Mouse (Mus musculus): ENCODE data around the gene Nfatc2ip. TPM values are rescaled to one million over a fixed set of nuclear protein-coding genes. Genes with fewer than 3 reads are reported as not detected.
A peak's percentile ranks its signal among the peaks of the same experiment; 100 is the strongest.

Gene Nfatc2ip
- polyA plus RNA-seq, 1 experiment from 2014 or later = 1.5 TPM

DNA sequence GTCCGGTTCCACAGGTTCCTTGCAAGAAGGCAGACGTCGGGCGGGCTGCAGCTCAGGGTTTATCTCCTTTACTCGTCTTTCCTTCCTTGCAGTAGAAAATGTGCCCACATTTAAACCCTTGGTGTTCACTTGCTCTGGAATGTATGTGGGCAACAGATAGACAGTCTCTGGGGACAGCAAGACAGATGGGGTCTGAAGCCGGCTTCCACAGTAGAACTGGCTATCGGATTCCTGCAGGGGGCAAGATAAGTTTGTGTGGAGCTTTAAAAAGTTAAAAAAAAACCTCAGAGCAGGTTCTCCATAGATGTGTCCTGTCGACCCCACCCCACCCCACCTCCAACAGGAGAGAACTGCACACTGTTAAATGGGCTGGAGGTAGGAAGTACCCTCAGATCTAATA, 48.2 kb downstream of the Nfatc2ip start:
- Histone ChIP-seq H3K27ac (ENCODE audit: low read depth) (no peak overlapping the region), H3K9me3 (ENCODE audit: low read length) (no peaks in the 10 kb centered on the region), H3K4me1 (ENCODE audit: insufficient read depth) (no peaks in the 10 kb centered on the region), H3K9ac (replicated peaks) (no peak overlapping the region), H3K27me3 (ENCODE audit: insufficient read depth, low read length) (no peaks in the 10 kb centered on the region), H3K4me2 (ENCODE audit: low read depth, low read length) (no peak overlapping the region), H3K36me3 (replicated peaks; ENCODE audit: insufficient read depth, low read length) (no peaks in the 10 kb centered on the region), H3K4me3 (ENCODE audit: low read depth, low read length) (no peak overlapping the region)
- DNase-seq (no peak), ATAC-seq (peak; percentile 73)
- TF ChIP-seq EP300 (IDR thresholded peaks at IDR 0.05; ENCODE audit: low read depth) = peak; percentile 57; the same call in 1 of the 2 replicates
- no peak for TF ChIP-seq CTCF (IDR thresholded peaks at IDR 0.05; ENCODE audit: low read depth)
- 44% methylated on average over 8 of the region's 8 CpGs for whole genome bisulfite sequencing (ENCODE audit: insufficient replicate concordance)

DNA sequence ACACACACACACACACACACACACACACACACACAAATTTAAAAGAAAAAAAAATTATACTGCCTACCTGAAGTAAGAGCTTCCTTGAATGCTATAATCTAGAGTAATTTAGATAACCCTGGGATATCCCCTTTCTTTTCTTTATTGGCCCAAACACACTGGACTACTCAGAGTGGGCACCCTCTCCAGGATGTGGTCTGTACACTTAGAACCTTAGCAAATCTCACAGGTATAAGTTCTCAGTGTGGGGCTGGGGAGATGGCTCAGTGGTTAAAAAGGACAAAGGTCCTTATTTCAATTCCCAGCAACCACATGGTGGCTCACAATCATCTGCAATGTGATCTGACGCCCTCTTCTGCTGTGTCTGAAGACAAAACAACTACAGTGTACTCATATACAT, 49.4 kb downstream of the Nfatc2ip start:
- Histone ChIP-seq H3K9ac (replicated peaks) (no peak overlapping the region), H3K9me3 (ENCODE audit: low read length) (no peaks in the 10 kb centered on the region), H3K36me3 (replicated peaks; ENCODE audit: insufficient read depth, low read length) (no peaks in the 10 kb centered on the region), H3K4me1 (ENCODE audit: insufficient read depth) (no peaks in the 10 kb centered on the region), H3K27me3 (ENCODE audit: insufficient read depth, low read length) (no peaks in the 10 kb centered on the region), H3K27ac (ENCODE audit: low read depth) (no peak overlapping the region), H3K4me2 (ENCODE audit: low read depth, low read length) (no peak overlapping the region), H3K4me3 (ENCODE audit: low read depth, low read length) (no peak overlapping the region)
- WGBS (ENCODE audit: insufficient replicate concordance) = 56% methylated on average over 1 of the region's 1 CpGs
- TF ChIP-seq EP300 (IDR thresholded peaks at IDR 0.05; ENCODE audit: low read depth) = no peak
- TF ChIP-seq CTCF (IDR thresholded peaks at IDR 0.05; ENCODE audit: low read depth) = no peak
- ATAC-seq (no peak), DNase-seq (no peak)

DNA sequence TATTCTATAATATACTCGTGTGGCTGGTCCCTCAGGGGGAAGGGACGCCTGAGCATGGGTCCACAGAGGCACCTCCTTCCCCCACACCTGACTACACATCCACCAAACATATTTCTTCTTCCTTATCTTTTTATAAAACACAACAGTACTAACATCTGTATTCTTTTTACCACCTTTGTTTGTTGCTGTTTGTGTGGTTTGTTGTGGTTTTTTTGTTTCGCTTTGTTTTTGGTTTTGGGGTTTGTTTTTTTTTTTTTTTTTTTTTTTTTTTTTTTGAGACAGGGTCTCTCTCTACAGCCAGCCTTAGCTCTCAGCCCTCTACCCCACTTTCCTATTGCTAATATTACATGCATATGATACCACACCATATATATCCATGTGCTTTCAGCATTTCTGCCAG, 50.6 kb downstream of the Nfatc2ip start:
- 45% methylated on average over 3 of the region's 3 CpGs for WGBS (ENCODE audit: insufficient replicate concordance)
- Histone ChIP-seq H3K4me2 (ENCODE audit: low read depth, low read length) (no peak overlapping the region), H3K27ac (ENCODE audit: low read depth) (no peak overlapping the region), H3K27me3 (ENCODE audit: insufficient read depth, low read length) (no peaks in the 10 kb centered on the region), H3K9me3 (ENCODE audit: low read length) (no peaks in the 10 kb centered on the region), H3K9ac (replicated peaks) (no peak overlapping the region), H3K4me1 (ENCODE audit: insufficient read depth) (no peaks in the 10 kb centered on the region), H3K36me3 (replicated peaks; ENCODE audit: insufficient read depth, low read length) (no peaks in the 10 kb centered on the region), H3K4me3 (ENCODE audit: low read depth, low read length) (no peak overlapping the region)
- DNase-seq (no peak), ATAC-seq (no peak)
- no peak for TF ChIP-seq CTCF (IDR thresholded peaks at IDR 0.05; ENCODE audit: low read depth)
- no peak for TF ChIP-seq EP300 (IDR thresholded peaks at IDR 0.05; ENCODE audit: low read depth)

GRCm38 (mm10) chr7:126345557-126345956, 51.0 kb downstream of the Nfatc2ip start:
- ATAC-seq = peak; percentile 83
- H3K4me1 ChIP-seq (ENCODE audit: insufficient read depth) = no peaks in the 10 kb centered on the region
- no peaks in the 10 kb centered on the region for H3K36me3 ChIP-seq (replicated peaks; ENCODE audit: insufficient read depth, low read length)
- 56% methylated on average over 3 of the region's 3 CpGs for WGBS (ENCODE audit: insufficient replicate concordance)
- H3K4me3 ChIP-seq (ENCODE audit: low read depth, low read length) = no peak overlapping the region
- DNase-seq = no peak
- H3K9me3 ChIP-seq (ENCODE audit: low read length) = no peaks in the 10 kb centered on the region
- no peak overlapping the region for H3K9ac ChIP-seq (replicated peaks)
- no peak for TF ChIP-seq CTCF (IDR thresholded peaks at IDR 0.05; ENCODE audit: low read depth)
- no peak for TF ChIP-seq EP300 (IDR thresholded peaks at IDR 0.05; ENCODE audit: low read depth)
- no peak overlapping the region for H3K4me2 ChIP-seq (ENCODE audit: low read depth, low read length)
- no peak overlapping the region for H3K27ac ChIP-seq (ENCODE audit: low read depth)
- H3K27me3 ChIP-seq (ENCODE audit: insufficient read depth, low read length) = no peaks in the 10 kb centered on the region

DNA sequence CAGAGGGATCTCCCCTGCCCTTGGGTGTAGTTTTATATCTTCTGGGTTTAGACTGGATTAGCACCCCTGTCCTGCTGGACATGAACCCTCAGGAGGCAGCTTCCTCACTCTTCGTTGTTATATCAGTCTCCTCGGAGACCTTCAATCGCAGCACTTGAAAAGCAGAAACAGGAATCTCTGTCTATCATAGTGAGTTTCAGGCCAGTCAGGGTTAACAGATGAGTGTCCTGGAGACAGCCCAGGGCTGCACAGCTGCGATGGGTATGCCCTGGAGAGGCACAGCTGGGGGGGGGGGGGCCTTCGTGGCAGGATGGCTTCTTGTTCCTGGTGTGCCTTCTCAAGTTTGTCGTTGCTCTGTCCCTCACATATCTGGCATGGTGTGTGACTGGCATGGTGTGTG, 55.6 kb downstream of the Nfatc2ip start:
- 33% methylated on average over 6 of the region's 6 CpGs for WGBS (ENCODE audit: insufficient replicate concordance)
- DNase-seq = no peak
- ATAC-seq = no peak
- no peak overlapping the region for H3K4me2 ChIP-seq (ENCODE audit: low read depth, low read length)
- no peaks in the 10 kb centered on the region for H3K9me3 ChIP-seq (ENCODE audit: low read length)
- H3K9ac ChIP-seq (replicated peaks) = no peak overlapping the region
- H3K36me3 ChIP-seq (replicated peaks; ENCODE audit: insufficient read depth, low read length) = no peaks in the 10 kb centered on the region
- H3K4me3 ChIP-seq (ENCODE audit: low read depth, low read length) = no peak overlapping the region
- H3K4me1 ChIP-seq (ENCODE audit: insufficient read depth) = no peaks in the 10 kb centered on the region
- TF ChIP-seq CTCF (IDR thresholded peaks at IDR 0.05; ENCODE audit: low read depth) (no peak), EP300 (IDR thresholded peaks at IDR 0.05; ENCODE audit: low read depth) (no peak)
- no peaks in the 10 kb centered on the region for H3K27me3 ChIP-seq (ENCODE audit: insufficient read depth, low read length)
- peak overlapping the region; percentile 66 for H3K27ac ChIP-seq (ENCODE audit: low read depth)

GRCm38 (mm10) chr7:126340206-126340618, 56.3 kb downstream of the Nfatc2ip start:
- Histone ChIP-seq H3K9me3 (ENCODE audit: low read length) (no peaks in the 10 kb centered on the region), H3K4me3 (ENCODE audit: low read depth, low read length) (no peak overlapping the region), H3K27ac (ENCODE audit: low read depth) (no peak overlapping the region), H3K27me3 (ENCODE audit: insufficient read depth, low read length) (no peaks in the 10 kb centered on the region), H3K4me1 (ENCODE audit: insufficient read depth) (no peaks in the 10 kb centered on the region), H3K9ac (replicated peaks) (no peak overlapping the region), H3K36me3 (replicated peaks; ENCODE audit: insufficient read depth, low read length) (no peaks in the 10 kb centered on the region), H3K4me2 (ENCODE audit: low read depth, low read length) (no peak overlapping the region)
- ATAC-seq (peak; percentile 99), DNase-seq (peak; percentile 27)
- TF ChIP-seq CTCF (IDR thresholded peaks at IDR 0.05; ENCODE audit: low read depth) (no peak), EP300 (IDR thresholded peaks at IDR 0.05; ENCODE audit: low read depth) (no peak)
- WGBS (ENCODE audit: insufficient replicate concordance) = 43% methylated on average over 6 of the region's 6 CpGs

DNA sequence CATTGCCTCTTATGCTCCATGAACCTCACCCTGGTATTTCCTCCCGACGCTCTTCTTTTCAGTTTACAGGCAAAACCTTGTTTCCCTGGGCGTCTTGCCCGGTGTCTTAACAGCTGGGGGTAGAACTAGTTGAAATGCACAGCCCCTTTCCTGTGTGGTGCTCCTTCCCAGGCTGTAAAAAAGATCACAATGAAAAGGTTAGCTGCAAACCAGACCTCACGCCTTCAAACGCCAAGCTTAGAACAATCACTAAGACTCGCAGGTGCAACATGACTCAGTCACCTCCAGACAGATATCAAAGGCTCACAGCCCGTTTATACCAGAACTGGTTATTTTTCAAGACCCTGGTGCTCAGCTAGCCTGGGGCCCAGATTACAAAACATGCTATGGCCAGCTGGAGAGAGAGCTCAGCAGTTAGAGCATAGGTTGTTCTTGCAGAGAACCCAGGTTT, 57.0 kb downstream of the Nfatc2ip start:
- no peaks in the 10 kb centered on the region for H3K27me3 ChIP-seq (ENCODE audit: insufficient read depth, low read length)
- H3K9me3 ChIP-seq (ENCODE audit: low read length) = no peaks in the 10 kb centered on the region
- no peak overlapping the region for H3K4me3 ChIP-seq (ENCODE audit: low read depth, low read length)
- no peak overlapping the region for H3K27ac ChIP-seq (ENCODE audit: low read depth)
- H3K36me3 ChIP-seq (replicated peaks; ENCODE audit: insufficient read depth, low read length) = no peaks in the 10 kb centered on the region
- DNase-seq (no peak), ATAC-seq (no peak)
- no peak overlapping the region for H3K4me2 ChIP-seq (ENCODE audit: low read depth, low read length)
- 83% methylated on average over 8 of the region's 8 CpGs for WGBS (ENCODE audit: insufficient replicate concordance)
- no peaks in the 10 kb centered on the region for H3K4me1 ChIP-seq (ENCODE audit: insufficient read depth)
- TF ChIP-seq CTCF (IDR thresholded peaks at IDR 0.05; ENCODE audit: low read depth) (no peak), EP300 (IDR thresholded peaks at IDR 0.05; ENCODE audit: low read depth) (no peak)
- H3K9ac ChIP-seq (replicated peaks) = no peak overlapping the region

All from liver, postnatal 0 days (tissue).